Mouse (Mus musculus) liver, embryonic 11.5 days (tissue): ENCODE measurements around the gene Ikzf5. TPM values are rescaled to one million over a fixed set of nuclear protein-coding genes. Genes with fewer than 3 reads are reported as not detected.
A peak's percentile ranks its signal among the peaks of the same experiment; 100 is the strongest.

Source experiments
- ATAC-seq: fragments of 200-750 bp; cut with Nextera tagmentation; replicated peaks from 2 replicates; pipeline ENCODE4 v1.8.0; 2017; ENCODE audit warnings: moderate number of reproducible peaks, mild to moderate bottlenecking, moderate TSS enrichment, moderate library complexity; ENCODE audit not compliant: low FRiP score
- DNase-seq: peaks from one replicate; pipeline ENCODE4 v3.0.0-alpha.2; 2017; ENCODE audit warnings: low spot score
- H3K27ac ChIP-seq: fragments of 300-500 bp; sonication (generic); 2 replicates; pipeline ENCODE4 v1.5.1; 2014; ENCODE audit warnings: mild to moderate bottlenecking, low read depth, low read length, control low read depth
- H3K27me3 ChIP-seq: fragments of 300-500 bp; sonication (generic); replicated peaks from 2 replicates; pipeline ENCODE4 v1.6.1; 2014; ENCODE audit warnings: low read length, mixed read lengths; ENCODE audit not compliant: control insufficient read depth, insufficient read depth
- H3K36me3 ChIP-seq: fragments of 300-500 bp; sonication (generic); 2 replicates; pipeline ENCODE4 v1.6.1; 2014; ENCODE audit warnings: mild to moderate bottlenecking, low read length, moderate library complexity, mixed read lengths; ENCODE audit not compliant: control insufficient read depth, insufficient read depth
- H3K4me1 ChIP-seq: fragments of 300-500 bp; sonication (generic); replicated peaks from 2 replicates; pipeline ENCODE4 v1.6.1; 2014; ENCODE audit warnings: low read length, mixed read lengths; ENCODE audit not compliant: control insufficient read depth, insufficient read depth
- H3K4me2 ChIP-seq: fragments of 300-500 bp; sonication (generic); 2 replicates; pipeline ENCODE4 v1.6.1; 2014; ENCODE audit warnings: mild to moderate bottlenecking, control low read depth, moderate library complexity
- H3K4me3 ChIP-seq: fragments of 300-500 bp; sonication (generic); 2 replicates; pipeline ENCODE4 v1.5.1; 2014; ENCODE audit warnings: low read depth, low read length, control low read depth
- H3K9ac ChIP-seq: fragments of 300-500 bp; sonication (generic); 2 replicates; pipeline ENCODE4 v1.6.1; 2014; ENCODE audit warnings: low read depth, low read length, control low read depth
- H3K9me3 ChIP-seq: fragments of 300-500 bp; sonication (generic); 2 replicates; pipeline ENCODE4 v1.6.1; 2016; ENCODE audit warnings: low read length, inconsistent platforms, mixed read lengths; ENCODE audit not compliant: control insufficient read depth
- WGBS: fragments of 180-500 bp; shearing (Covaris S2); extraction: QIAGEN DNeasy Blood & Tissue Kit; methylation state at CpG from one replicate; pipeline ENCODE4 v1.1.7; 2014; 5-methylcytosine and 5-hydroxymethylcytosine counted together
- polyA plus RNA-seq: library from polyadenylated mRNA; unstranded; fragments of >200 nt; fragmentation: Nextera tagmentation; extraction: Ambion mirVana; gene quantifications from 2 replicates; pipeline ENCODE4 v1.2.1, GENCODE M21; 2014

Gene Ikzf5
- polyA plus RNA-seq, 1 experiment from 2014 or later, result 20.6 TPM

DNA sequence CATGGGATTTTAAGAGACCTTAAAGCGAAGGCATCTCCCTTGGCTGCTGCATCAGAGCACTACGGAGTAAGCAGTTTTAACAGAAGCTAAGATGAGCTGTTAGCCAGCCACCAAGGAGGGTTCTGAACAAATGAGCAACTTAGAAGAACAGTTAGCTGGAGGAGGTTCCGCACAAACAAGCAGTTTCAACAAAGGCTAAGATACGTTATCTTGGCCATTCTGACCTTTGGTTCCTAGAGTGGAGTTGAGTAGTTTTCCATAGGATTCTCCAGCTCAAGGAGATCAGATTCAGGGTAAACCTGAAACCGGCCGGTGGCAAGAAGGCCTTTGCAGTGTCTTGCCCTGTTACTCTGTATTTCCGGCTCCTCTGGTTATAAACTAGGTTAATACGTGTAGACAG is 46.2 kb downstream of the Ikzf5 start:
- WGBS, result 84% methylated on average over 8 of the region's 8 CpGs
- DNase-seq (no peak), ATAC-seq (no peak)
- Histone ChIP-seq H3K4me2 (no peak overlapping the region), H3K4me3 (no peak overlapping the region), H3K27me3 (no peaks in the 10 kb centered on the region), H3K4me1 (peaks cover 7% of the 10 kb centered on the region), H3K9me3 (no peaks in the 10 kb centered on the region), H3K9ac (no peak overlapping the region), H3K27ac (no peak overlapping the region), H3K36me3 (peaks cover 2% of the 10 kb centered on the region; the same call in 1 of the 2 replicates)

DNA sequence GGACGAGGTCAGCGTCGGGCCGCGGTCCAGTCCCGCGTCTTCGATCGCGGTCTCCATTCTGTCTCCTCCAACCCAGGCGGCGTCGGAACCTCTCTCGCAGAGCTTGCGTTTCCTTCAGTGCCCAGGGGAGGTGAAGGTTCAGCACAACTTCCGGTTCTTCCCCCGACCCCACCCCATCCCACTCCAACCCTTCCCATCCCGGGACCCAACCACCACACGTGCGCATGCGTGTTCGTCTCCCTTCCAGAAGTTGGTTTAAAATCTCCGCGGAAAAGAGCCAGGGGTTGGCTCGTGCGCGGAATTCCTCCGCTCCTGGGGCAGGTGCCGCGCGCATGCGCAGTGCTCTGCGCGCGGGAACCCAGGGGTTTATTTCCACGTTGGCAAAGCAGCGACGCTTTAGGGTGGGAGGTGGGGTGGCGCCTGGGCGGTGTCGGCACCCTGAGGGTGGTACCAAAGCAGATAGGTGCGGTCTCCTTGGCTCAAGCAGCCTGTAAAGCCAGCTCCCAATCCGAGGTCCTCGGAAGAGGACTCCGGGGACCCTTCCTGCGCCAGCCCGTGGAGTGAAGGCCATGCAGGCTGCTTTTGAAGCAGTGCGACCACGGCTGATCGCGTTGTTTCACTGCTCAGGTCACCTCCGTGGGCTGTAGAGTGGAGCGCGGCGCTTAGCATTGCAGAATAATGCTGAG is 47.6 kb downstream of the Ikzf5 start, which contains the start of gene 2310057M21Rik:
Gene 2310057M21Rik, minus strand, starts transcription at position 145 of the 686 bp plus-strand sequence.
- peak; percentile 92 for DNase-seq
- H3K27me3 ChIP-seq, result no peaks in the 10 kb centered on the region
- peaks cover 7% of the 10 kb centered on the region for H3K4me1 ChIP-seq
- H3K9ac ChIP-seq, result peak within 1 kb of the TSS; percentile 84
- peaks cover 8% of the 10 kb centered on the region; the same call in 1 of the 2 replicates for H3K36me3 ChIP-seq
- under 1% methylated on average over 55 of the region's 55 CpGs for whole genome bisulfite sequencing
- peak within 1 kb of the TSS; percentile 81 for H3K4me3 ChIP-seq
- peak; percentile 96 for ATAC-seq
- no peaks in the 10 kb centered on the region for H3K9me3 ChIP-seq
- peak within 1 kb of the TSS; percentile 88 for H3K27ac ChIP-seq
- peak within 1 kb of the TSS; percentile 80 for H3K4me2 ChIP-seq

DNA sequence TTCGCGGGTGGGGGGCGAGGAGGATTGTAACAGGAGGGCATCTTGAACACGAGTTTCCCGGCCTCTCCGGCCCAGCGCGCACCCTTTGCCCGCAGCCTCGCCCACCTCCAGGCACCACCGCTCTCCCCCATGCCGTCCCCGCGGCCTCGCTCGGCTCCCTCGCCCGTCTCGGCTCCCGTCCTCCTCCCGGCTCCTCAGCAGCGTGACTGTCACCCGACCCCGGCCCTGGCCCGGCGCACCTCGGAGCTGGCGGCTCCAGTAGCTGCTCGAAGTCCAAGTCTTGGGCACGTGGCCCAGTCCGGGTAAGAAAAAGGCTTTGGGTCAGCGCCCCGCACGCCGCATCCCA is 48.1 kb downstream of the Ikzf5 start:
- no peaks in the 10 kb centered on the region for H3K27me3 ChIP-seq
- H3K36me3 ChIP-seq, result peaks cover 11% of the 10 kb centered on the region; the same call in 1 of the 2 replicates
- H3K27ac ChIP-seq, result peak overlapping the region; percentile 88
- DNase-seq, result no peak
- ATAC-seq, result peak; percentile 63
- peaks cover 7% of the 10 kb centered on the region for H3K4me1 ChIP-seq
- 0% methylated on average over 34 of the region's 35 CpGs for WGBS
- H3K4me3 ChIP-seq, result peak overlapping the region; percentile 81
- H3K4me2 ChIP-seq, result peak overlapping the region; percentile 80
- no peaks in the 10 kb centered on the region for H3K9me3 ChIP-seq
- peak overlapping the region; percentile 84 for H3K9ac ChIP-seq

DNA sequence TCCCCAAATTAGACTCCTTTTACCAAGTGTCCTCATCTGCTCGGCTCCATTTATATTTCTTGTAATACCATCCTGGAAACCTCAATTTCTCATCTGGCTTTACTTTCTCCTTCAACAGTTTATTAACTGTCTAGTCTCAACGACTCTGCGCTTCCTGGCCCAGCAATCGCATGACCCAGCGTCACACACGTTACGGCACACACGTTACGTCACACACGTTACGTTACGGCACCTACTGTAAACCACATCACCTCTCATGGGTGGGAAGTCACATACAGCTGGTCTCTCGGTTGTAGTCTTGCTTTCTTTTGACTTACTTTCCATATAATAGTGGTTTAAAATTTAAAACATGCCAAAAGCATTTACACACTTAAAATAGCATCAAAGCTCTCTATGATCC is 54.2 kb downstream of the Ikzf5 start:
- ATAC-seq (no peak), DNase-seq (no peak)
- Histone ChIP-seq H3K9me3 (no peaks in the 10 kb centered on the region), H3K27ac (no peak overlapping the region), H3K27me3 (no peaks in the 10 kb centered on the region), H3K4me1 (0 out of 2 replicates have a peak, but pooled peaks cover 3% of the 10 kb centered on the region), H3K9ac (no peak overlapping the region), H3K36me3 (peaks cover 35% of the 10 kb centered on the region), H3K4me2 (no peak overlapping the region), H3K4me3 (no peak overlapping the region)
- WGBS, result 93% methylated on average over 13 of the region's 13 CpGs

DNA sequence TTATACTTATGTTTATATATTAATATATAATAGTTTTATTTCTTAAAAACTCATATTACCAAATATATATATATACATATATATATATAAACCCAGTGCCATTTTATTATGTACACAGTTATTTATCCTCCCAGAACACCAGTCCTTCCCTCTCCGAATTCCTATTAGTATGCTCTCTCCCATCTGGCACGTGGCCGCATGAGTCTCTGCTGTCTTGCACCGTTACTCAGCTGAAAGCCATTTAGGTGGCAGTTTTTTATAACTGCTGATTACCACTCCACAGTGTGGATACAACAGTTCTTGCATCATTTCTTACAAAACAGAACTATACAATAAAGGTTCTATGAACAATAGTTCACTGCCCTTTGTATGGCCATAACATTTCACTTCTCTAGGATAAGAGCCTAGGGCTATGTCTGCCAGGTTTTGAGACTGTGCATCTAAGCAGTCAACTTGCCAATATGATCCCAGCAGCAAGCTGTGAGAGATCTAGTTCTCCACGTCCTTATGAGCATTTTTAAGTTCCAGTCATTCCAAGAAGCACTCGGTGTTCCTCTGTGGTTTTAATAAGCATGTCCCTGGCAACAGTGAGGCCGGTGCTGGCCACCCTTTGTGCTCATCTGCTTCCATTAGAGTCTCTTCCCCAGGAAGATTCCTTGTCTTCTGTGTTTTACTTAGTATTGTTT is 64.3 kb downstream of the Ikzf5 start:
- ATAC-seq (no peak), DNase-seq (no peak)
- H3K27ac ChIP-seq, result no peak overlapping the region
- H3K4me1 ChIP-seq, result no peaks in the 10 kb centered on the region
- H3K4me3 ChIP-seq, result no peak overlapping the region
- peaks cover 32% of the 10 kb centered on the region for H3K36me3 ChIP-seq
- H3K9ac ChIP-seq, result no peak overlapping the region
- H3K9me3 ChIP-seq, result no peaks in the 10 kb centered on the region
- H3K4me2 ChIP-seq, result no peak overlapping the region
- WGBS, result 91% methylated on average over 7 of the region's 7 CpGs
- H3K27me3 ChIP-seq, result no peaks in the 10 kb centered on the region

Other genes with a start within 250 kb of the Ikzf5 start
- gene 5430419D17Rik, start 236.1 kb downstream of the Ikzf5 start, polyA plus RNA-seq, result not detected in 2 replicates
- not detected in 2 replicates for gene Cuzd1, start 88.2 kb downstream of the Ikzf5 start, polyA plus RNA-seq
- gene Fam24b, start 81.0 kb downstream of the Ikzf5 start, polyA plus RNA-seq, result 0.38 TPM in 1 of 2 replicates, not detected in the other
- gene Fam24a, start 76.7 kb downstream of the Ikzf5 start, polyA plus RNA-seq, result not detected in 2 replicates
- gene 2310057M21Rik, start 47.8 kb downstream of the Ikzf5 start, polyA plus RNA-seq, result 19.2 and 27.1 TPM in 2 replicates
- 48.8 and 55.9 TPM in 2 replicates for gene Pstk, start 39.4 kb downstream of the Ikzf5 start, polyA plus RNA-seq
- gene Acadsb, start 80 bp upstream of the Ikzf5 start, polyA plus RNA-seq, result 50.8 and 54.8 TPM in 2 replicates
- gene Hmx3, start 132.3 kb upstream of the Ikzf5 start, polyA plus RNA-seq, result not detected in 2 replicates
- gene Hmx2, start 138.3 kb upstream of the Ikzf5 start, polyA plus RNA-seq, result not detected in 2 replicates
- gene Bub3, start 149.7 kb upstream of the Ikzf5 start, polyA plus RNA-seq, result 192 and 201 TPM in 2 replicates